Mouse (Mus musculus): ENCODE measurements around the gene Olfr1303. TPM values are rescaled to one million over a fixed set of nuclear protein-coding genes. Genes with fewer than 3 reads are reported as not detected.

Gene Olfr1303
- polyA plus RNA-seq (2012; rRNA removed): not detected in 2 replicates

GRCm38 (mm10) chr2:111820240-111820639, at the start of gene Olfr1303:
Gene Olfr1303, minus strand, starts transcription at chr2:111820340.
- no peak for TF ChIP-seq POLR2A (IDR thresholded peaks at IDR 0.05; ENCODE audit: control insufficient read depth, extremely low read depth, insufficient read depth, low read length, poor library complexity)
- no peak for TF ChIP-seq CTCF (IDR thresholded peaks at IDR 0.05; ENCODE audit: borderline replicate concordance, control insufficient read depth, extremely low read depth, insufficient read depth, low read length, poor library complexity)
- no peak for DNase-seq
- 80% methylated on average over 2 of the region's 2 CpGs for WGBS

GRCm38 (mm10) chr2:111812936-111813335, 7.2 kb downstream of the Olfr1303 start:
- no peaks in the 10 kb centered on the region for H3K4me1 ChIP-seq (replicated peaks; ENCODE audit: control insufficient read depth, insufficient read depth, low read length)
- H3K27me3 ChIP-seq (ENCODE audit: control insufficient read depth, insufficient read depth, low read length): no peaks in the 10 kb centered on the region
- no peak for DNase-seq
- H3K27ac ChIP-seq (ENCODE audit: control insufficient read depth, insufficient read depth, low read length): no peak overlapping the region
- TF ChIP-seq CTCF (IDR thresholded peaks at IDR 0.05; ENCODE audit: borderline replicate concordance, control insufficient read depth, extremely low read depth, insufficient read depth, low read length, poor library complexity): no peak
- TF ChIP-seq POLR2A (IDR thresholded peaks at IDR 0.05; ENCODE audit: control insufficient read depth, extremely low read depth, insufficient read depth, low read length, poor library complexity): no peak
- H3K36me3 ChIP-seq (ENCODE audit: control insufficient read depth, insufficient read depth, low read length): no peaks in the 10 kb centered on the region
- H3K4me3 ChIP-seq (ENCODE audit: control insufficient read depth, insufficient read depth, low read length): no peak overlapping the region

More at GRCm38 (mm10) chr2:111820240-111820639, at the start of gene Olfr1303:
- no peaks in the 10 kb centered on the region for H3K27me3 ChIP-seq (ENCODE audit: control insufficient read depth, insufficient read depth, low read length)
- no peaks in the 10 kb centered on the region for H3K36me3 ChIP-seq (ENCODE audit: control insufficient read depth, insufficient read depth, low read length)
- H3K4me1 ChIP-seq (replicated peaks; ENCODE audit: control insufficient read depth, insufficient read depth, low read length): no peaks in the 10 kb centered on the region
- no peak within 1 kb of the TSS for H3K4me3 ChIP-seq (ENCODE audit: control insufficient read depth, insufficient read depth, low read length)
- H3K27ac ChIP-seq (ENCODE audit: control insufficient read depth, insufficient read depth, low read length): no peak within 1 kb of the TSS

GRCm38 (mm10) chr2:111777129-111777528, 43.0 kb downstream of the Olfr1303 start, which contains the start of gene Olfr1302:
Gene Olfr1302, plus strand, starts transcription at chr2:111777429.
- no peaks in the 10 kb centered on the region for H3K4me1 ChIP-seq (replicated peaks; ENCODE audit: control insufficient read depth, insufficient read depth, low read length)
- no peak within 1 kb of the TSS for H3K4me3 ChIP-seq (ENCODE audit: control insufficient read depth, insufficient read depth, low read length)
- no peaks in the 10 kb centered on the region for H3K36me3 ChIP-seq (ENCODE audit: control insufficient read depth, insufficient read depth, low read length)
- WGBS: 82% methylated on average over 2 of the region's 2 CpGs
- TF ChIP-seq CTCF (IDR thresholded peaks at IDR 0.05; ENCODE audit: borderline replicate concordance, control insufficient read depth, extremely low read depth, insufficient read depth, low read length, poor library complexity) (no peak), POLR2A (IDR thresholded peaks at IDR 0.05; ENCODE audit: control insufficient read depth, extremely low read depth, insufficient read depth, low read length, poor library complexity) (no peak)
- no peaks in the 10 kb centered on the region for H3K27me3 ChIP-seq (ENCODE audit: control insufficient read depth, insufficient read depth, low read length)
- DNase-seq: no peak
- no peak within 1 kb of the TSS for H3K27ac ChIP-seq (ENCODE audit: control insufficient read depth, insufficient read depth, low read length)

Other genes starting within 250 kb of the Olfr1303 start
- not detected in 2 replicates for gene Olfr1297, start 193.8 kb downstream of the Olfr1303 start, polyA plus RNA-seq (2012; rRNA removed)
- not detected in 2 replicates for gene Olfr1298, start 171.1 kb downstream of the Olfr1303 start, polyA plus RNA-seq (2012; rRNA removed)
- gene Olfr1299, start 158.9 kb downstream of the Olfr1303 start, polyA plus RNA-seq (2012; rRNA removed): not detected in 2 replicates
- gene Olfr1301, start 69.3 kb downstream of the Olfr1303 start, polyA plus RNA-seq (2012; rRNA removed): not detected in 2 replicates
- gene Olfr1302, start 42.9 kb downstream of the Olfr1303 start, polyA plus RNA-seq (2012; rRNA removed): not detected in 2 replicates
- gene Olfr1305, start 56.8 kb upstream of the Olfr1303 start, polyA plus RNA-seq (2012; rRNA removed): not detected in 2 replicates
- gene Olfr1306, start 95.9 kb upstream of the Olfr1303 start, polyA plus RNA-seq (2012; rRNA removed): not detected in 2 replicates
- not detected in 2 replicates for gene Olfr1307, start 129.1 kb upstream of the Olfr1303 start, polyA plus RNA-seq (2012; rRNA removed)
- gene Olfr1308, start 144.6 kb upstream of the Olfr1303 start, polyA plus RNA-seq (2012; rRNA removed): not detected in 2 replicates
- gene Olfr1309, start 169.9 kb upstream of the Olfr1303 start, polyA plus RNA-seq (2012; rRNA removed): not detected in 2 replicates
- not detected in 2 replicates for gene Olfr1310, start 192.4 kb upstream of the Olfr1303 start, polyA plus RNA-seq (2012; rRNA removed)
- gene Olfr1311, start 204.1 kb upstream of the Olfr1303 start, polyA plus RNA-seq (2012; rRNA removed): not detected in 2 replicates
- gene Olfr1312, start 229.9 kb upstream of the Olfr1303 start, polyA plus RNA-seq (2012; rRNA removed): not detected in 2 replicates